Mouse (Mus musculus) spleen, postnatal 10 days (tissue): Measurements from ENCODE around the gene Urb2.
"Not testable (repeated sequence)": the region's sequence is repeated elsewhere in the genome, so short reads cannot be mapped to it uniquely, and the experiment has no call there.

Experiments
- DNase-seq, 2 experiments: peaks; one replicate each; pipeline ENCODE4 v3.0.0; 2021 to 2022; ENCODE audit warnings: low spot score in 2 of 2

The Urb2 gene

DNA sequence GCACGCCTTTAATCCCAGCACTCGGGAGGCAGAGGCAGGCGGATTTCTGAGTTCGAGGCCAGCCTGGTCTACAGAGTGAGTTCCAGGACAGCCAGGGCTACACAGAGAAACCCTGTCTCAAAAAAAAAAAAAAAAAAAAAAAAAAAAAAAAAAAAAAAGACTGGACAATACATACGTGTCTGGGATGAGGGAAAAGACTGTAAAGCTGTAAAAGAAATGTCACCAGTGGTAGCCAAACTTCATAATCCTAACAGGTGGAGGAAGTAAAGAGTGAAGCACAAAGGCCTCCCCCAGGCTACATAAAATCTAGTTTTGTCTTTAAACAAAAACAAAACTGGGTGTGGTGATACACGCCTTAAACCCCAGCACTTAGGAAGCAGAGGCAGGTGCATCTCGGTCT, 7.0 kb upstream of the Urb2 start:
- DNase-seq, result not testable (repeated sequence)

DNA sequence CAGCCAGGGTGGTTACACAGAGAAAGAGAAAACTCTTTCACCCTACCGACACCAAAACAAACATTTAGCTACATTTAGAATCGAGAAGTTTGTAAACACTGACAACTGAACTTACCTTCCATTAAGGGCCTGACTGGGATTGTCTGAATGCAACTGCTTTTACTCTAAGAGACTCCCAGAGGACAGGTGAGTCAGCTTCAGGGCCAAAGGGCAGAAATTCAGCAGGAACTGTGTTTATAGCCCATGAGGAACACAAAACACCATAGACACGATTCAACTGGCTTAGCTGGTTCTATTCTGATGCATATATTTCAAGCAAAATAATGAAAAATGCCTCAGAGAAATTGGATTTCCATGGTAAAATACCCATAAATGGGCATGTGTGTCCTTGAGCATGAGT, 6.6 kb upstream of the Urb2 start:
- no peak for DNase-seq

DNA sequence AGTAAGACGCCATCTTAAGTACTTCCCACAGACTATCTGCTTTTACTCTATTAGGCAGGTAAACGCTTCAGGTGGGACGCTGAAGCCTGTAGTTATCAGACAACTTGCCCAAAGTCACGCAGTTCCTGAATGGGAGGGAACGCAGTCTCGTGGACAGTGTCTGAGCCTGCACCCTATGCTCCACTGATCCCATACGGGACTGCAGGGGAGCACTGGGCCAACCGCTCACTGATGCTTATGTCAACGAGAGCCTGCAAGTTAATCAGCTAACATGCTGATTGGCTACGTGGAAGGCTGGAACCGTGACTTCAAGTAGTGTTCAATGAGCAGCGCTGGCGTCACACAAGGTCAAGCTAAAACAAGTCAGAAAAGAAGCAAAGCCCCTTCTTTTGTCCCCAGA, 1.5 kb upstream of the Urb2 start:
- peak; percentile 46 to 51 for DNase-seq

DNA sequence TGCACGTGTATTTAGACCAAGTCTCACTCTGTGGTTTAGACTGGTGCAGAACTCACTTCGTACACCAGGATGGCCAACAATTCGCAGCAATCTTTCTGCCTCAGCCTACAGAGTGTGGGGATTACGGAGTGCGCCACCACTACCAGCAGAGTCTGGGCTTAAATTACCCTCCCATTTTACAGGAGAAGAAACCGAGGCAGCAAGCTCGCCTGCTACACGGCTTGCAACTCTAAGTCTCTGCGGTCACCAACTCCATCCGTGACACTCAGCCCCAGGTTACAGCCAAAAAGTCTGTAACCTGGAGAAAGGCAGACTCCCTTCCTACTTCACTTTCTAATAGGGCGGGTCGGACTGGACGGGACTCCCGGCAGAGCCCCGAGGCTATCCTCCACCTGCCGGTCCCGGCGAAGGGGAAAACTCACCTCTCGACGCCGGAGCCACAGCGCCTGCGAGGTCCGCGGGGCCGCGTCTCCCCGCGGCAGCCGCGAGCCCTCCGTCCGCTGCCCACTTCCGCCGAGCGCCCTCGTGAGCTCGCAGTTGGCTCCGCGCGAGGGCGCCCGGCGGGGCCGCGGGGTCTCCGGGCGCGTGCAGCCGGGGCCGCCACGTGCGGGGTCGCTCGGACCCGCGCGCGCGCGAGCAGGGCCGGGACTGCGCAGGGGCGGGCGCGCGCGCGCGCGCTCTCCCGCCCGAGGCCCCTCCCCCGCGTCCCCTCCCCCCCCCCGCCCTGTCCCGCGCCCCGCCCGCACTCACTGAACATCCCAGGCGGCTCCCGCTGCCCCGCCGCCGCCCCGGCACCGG, 670 bp upstream of the Urb2 start:
- DNase-seq, result peak in 1 of 2 experiments; percentile 63

DNA sequence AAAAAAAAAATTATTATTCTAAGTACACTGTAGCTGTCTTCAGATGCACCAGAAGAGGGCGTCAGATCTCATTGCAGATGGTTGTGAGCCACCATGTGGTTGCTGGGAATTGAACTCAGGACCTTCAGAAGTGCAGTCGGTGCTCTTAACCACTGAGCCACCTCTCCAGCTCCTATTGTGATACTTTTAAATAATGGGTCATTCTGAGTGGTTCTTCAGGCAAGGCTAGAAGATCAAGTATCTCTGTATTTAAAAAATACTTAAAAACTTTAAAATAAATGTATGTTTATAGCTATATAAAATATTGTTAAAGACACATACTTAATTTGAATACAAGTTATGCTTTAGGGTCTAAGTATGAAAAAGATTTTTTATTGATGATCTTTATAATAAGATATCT, 5.0 kb downstream of the Urb2 start:
- DNase-seq, result not testable (repeated sequence)

DNA sequence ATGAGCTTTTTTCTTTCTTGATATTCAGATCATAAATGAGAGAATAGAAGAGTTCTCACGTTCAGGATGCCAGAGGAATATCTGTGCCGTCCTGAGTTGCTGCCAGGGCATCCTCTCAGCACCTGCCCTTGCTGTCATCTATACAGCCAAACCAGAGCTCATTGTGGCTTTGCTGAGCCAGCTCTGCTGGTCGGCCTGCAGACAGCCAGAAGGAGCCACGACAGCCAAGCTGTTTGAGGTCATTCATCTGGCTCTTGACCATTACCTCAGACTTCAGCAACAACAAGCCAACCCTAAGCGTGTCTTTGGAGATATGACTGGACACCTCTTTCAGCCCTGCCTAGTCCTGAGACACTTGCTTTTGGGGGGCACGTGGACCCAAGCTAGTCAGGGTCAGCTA, 6.5 kb downstream of the Urb2 start:
- DNase-seq, result no peak

DNA sequence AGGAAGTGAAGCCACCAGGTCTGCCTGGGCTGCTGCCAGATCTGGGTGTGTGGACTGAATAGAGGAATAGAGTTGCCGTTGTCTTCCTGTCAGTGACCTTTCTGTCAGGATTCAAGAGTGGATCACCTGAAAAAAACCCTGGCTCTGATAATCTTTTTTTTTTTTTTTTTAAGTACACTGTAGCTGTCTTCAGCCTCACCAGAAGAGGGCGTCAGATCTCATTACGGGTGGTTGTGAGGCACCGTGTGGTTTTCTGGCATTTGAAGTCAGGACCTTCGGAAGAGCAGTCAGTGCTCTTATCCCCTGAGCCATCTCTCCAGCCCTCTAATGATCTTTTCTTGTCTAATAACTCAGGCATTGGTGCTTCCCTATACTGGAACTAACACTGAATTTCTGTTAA, 12.1 kb downstream of the Urb2 start:
- no peak for DNase-seq

DNA sequence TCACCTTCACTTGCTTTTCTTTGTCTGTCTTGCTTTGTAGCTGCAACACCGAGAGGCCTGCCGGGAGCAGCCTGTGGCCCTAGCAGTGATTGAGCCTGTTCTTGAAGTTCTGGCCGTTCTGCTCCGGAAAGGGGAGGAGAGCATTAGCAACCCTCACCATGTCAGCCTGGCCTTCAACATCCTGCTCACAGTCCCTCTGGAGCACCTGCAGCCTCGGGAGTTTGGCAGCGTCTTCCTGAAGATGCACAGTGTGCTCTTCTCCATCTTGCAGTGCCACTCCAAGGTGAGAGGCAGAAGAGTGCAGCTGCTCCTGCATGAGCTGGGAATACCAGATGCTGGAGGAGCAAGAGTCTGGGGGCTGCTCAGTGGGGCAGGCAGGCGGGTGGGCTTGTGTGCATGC, 16.8 kb downstream of the Urb2 start:
- no peak for DNase-seq

DNA sequence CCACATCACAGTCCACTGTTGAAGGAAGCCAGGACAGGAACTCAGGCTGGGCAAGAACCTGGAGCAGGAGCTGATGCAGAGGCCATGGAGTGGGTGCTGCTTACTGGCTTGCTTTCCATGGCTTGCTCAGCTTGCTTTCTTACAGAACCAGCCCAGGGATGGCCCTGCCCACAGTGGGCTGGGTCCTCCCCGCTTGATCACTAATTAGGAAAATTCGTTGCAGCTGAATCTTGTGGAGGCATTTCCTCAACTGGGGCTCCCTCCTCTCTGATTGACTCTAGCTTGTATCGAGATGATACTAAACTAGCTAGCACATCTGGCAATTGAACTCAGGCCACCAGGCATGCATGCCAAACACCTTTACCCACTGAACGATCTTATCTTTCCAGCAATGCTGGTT, 18.0 kb downstream of the Urb2 start:
- DNase-seq, result no peak

DNA sequence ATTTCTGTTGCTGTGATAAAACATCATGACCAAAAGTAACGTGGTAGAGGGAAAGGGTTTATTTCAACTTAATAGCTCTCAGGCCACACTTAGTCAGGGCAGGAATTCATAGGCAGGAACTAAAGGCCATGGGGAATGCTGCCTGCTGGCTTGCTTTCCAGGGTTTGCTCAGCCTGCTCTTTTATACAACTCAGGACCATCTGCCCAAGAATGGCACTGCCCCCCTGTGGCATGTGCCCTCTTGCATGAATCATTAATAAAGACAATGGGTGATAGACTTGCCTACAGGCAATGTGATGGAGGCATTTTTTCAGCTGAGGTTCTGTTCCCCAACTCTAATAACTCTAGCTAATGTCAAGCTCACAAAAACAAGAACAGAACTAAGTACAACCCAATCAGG, 20.9 kb downstream of the Urb2 start:
- no peak for DNase-seq

DNA sequence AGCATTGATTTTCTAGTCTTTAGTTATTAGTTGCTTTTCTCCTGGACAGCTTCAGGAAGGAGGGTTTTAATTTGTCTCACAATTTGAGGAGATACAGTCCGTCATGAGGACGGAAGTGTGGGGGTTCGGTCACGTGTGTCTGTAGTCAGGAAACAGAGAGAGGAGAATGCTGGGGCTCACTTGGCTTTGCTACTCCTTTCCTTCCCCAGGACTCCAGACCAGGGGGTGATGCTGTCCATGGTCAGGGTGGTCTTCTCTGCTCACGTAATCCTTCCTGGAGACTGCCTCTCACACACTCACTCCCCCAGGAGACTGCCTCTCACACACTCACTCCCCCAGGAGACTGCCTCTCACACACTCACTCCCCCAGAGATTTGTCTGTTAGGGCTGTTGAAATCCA, 23.1 kb downstream of the Urb2 start:
- DNase-seq, result no peak

DNA sequence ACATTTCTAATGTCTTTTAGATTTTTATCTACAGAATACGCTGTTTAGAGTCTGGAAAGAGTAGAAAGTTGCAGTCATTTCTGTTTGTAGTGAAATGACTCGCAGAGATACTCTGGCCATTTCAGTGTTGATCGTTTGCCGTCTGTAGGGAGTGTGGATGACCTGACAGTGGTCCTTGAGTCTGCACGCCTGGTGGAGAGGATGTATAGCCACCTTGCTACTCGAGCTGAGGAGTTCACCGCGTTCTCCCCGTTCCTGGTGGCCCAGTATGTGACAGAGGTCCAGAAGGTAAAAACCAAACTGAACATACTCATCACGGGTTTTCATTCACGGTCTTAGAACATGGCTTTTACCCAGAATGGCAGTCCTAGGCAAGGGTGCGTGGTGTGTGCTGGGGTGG, 23.6 kb downstream of the Urb2 start:
- no peak for DNase-seq

DNA sequence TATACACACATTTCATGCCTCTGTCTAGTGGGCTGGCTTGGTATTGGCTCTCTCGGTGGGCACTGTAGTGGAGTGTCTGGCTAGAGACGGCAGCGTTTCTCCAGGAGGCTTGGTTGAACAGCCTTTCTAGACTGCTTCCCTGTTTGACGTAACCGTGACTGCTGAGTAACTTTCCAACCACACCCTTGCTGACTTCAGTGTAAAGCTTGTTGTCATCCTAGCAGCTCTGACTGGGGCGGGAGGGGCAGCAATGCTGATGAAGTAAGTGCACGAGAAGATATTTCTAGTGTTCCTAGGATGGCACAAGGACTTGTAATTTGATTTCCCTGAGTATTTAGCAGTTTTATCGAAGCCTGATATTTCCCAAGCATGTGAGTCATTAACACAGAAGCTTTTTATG, 24.5 kb downstream of the Urb2 start:
- no peak for DNase-seq

DNA sequence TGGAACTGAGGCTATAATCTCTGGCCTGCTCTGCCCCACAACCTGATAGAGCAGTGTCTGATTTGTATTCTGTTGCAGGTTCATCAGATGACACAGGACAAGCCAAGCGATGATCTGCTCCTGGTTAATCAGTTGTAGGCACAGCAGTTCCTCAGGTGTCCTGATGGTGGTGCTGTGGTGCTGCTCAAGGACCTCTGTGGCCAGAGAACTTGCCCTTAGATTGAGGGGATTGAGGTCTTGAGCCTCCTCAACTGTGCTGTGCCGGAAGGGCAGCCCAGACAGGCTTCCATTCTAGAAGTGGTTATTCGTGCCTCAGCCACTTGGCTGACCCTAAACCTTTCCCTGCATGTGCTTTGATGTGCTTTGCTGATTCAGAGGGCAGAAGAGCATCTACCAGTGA, 30.8 kb downstream of the Urb2 start:
- DNase-seq, result peak; percentile 56 to 78

DNA sequence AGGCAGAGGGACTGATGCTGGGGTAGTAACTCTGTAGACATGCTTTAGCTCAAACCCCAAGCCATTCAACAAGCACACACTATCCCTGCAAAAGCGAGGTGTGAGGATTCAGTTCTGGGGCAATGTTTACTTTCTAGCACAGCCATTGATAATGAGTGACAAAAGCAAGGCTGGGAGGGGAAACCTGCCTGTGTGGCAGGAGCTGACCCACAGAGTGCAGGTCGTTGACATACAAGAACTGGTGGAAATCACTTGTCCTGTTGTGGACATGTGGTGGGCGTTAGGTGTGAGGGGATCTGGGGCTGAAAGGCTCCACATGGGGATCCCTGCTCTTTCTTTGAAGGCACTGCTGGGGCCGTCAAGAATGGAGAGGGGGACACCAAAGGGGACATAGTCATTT, 31.3 kb downstream of the Urb2 start:
- no peak for DNase-seq

DNA sequence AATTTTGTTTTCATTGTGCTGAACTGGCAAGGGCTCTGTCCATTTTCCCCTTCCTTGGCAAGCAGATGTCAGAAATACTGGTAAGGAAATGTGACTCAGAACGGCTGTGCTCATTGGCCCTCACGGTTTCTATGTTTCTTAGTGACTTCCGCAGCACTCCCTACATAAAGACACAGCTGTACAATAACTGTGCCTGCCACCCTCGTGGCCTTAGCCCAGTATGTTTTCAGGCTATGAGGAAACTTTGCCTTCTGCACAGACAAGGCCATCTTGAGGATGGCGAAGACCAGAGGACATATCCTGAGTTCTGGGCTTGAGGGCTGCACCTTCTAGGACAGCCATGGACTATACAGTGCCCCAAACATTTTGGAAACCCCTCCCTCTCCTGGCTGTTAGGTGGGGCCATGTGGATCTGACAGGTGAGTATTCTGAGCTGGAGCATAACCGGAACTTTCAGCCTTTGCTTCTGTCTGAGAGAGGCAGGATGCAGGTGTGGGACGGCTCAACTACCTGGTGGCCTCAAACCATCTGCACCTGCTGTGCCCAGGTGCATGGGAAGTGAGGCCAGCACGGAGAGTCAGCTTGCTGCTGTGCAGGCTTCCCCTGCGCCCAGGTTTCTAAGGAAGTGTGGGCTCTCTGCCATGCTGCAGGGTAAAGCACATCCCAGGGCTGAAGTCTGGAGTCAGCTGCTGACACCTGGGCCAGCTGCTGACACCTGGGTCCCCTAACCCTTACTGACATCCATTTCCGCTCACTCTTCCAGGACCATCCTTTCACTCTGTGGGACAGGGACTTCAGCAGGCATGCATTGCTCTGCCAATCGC, 35.7 kb downstream of the Urb2 start:
- DNase-seq, result no peak

DNA sequence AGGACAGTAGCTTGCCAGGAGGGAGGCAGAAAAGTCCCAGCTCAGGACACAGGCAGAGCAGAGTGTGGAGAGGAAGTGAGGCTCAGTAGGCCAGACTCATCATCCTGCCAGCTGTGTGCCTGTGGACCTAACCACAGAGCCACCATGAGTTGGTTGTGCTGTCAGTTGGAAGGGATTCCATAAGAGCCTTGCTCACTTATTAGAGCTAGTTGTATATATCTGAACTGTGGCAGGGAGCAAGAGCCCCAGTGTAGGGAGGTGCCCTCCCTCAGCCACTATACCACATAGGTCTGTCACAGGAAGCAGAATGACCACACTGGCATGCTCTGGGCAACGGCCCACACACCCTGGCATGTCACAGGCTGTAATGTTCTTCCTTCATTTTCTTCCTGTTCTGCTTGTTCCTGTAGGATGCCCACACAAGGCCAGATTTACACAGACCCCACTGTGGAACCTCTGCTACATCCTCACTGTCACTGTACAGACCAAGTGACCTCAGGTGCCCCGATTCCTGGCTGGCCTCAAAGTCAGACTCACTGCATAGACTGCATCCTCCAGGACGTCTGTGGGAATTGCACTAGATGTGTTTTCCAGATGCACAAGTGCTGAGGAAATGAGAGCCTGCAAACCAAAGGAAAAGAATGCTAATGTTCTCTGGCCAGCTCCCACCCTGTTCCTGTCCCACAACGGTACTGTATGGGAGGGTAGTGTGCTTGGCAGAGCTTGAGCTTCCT, 45.2 kb downstream of the Urb2 start:
- no peak for DNase-seq

DNA sequence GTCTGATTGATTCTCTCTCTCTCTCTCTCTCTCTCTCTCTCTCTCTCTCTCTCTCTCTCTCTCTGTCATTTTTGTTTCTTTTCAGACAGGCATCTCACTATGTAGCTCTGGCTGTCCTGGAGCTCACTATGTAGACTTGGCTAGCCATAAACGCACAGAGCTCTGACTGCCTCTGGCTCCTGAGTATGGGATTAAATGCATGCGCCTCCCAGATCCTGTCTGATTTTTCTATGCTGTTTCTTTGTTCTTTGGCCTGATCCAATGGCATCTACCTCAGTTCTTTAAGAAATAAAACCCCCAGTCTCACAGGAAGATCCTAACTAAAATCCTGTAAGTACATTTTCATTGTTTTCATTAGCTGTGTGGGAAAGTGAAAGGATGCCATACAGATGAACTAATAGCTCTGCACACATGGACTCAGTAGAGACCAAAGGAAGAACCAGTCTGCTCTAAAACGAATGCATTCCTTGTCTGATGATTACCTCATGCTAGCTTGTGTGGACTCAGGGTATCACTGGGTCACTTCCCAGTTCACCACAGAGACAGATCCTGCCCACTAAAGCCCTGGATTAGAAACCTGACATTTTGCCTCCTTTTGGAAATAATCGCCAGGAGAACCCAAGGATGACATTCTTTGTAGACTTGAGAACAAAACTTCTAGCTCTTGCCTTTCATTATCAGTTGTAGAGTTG, 45.9 kb downstream of the Urb2 start:
- no peak for DNase-seq

DNA sequence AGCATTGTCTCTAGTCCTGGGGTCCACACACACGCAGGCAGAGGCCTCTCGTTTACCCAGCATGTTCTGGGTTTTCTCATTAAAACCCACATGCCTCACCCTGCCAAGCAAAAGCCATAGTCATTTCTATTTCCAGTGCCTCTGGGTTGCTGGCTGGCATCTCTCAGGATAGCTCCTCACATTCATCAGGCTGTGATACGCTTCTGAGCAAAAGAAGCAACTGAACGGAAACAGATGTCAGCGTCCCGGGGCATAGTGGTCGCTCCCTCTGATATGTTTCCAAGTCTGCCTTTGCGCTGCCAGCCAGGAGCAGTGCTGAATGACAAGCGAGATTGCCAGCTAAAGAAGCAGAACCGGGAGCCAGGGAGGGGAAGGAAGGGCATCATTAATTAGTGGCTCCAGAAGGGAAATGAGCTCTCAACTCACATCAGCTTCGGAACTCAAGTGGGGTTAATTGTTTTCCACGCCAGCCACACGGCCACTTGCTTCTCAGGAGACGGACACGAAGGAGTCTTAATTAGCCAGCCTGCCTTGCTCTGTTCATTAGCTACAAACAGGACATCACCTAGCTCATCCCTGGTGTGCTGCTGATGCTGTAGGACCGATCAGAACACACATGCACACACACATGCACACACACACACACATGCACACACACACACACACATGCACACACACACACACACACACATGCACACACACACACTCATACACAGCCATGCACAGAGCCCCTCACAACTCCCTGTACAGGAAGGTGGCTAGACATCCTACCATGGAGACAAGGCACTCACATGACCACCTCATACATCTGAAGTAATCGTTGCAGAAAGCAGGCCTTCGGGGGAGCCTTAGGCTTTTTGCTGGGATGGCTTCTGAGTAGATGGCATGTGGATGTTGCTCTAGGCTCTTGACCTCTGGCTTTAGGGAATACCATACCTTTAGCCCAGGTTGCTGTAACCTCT, 49.3 kb downstream of the Urb2 start:
- DNase-seq, result no peak

DNA sequence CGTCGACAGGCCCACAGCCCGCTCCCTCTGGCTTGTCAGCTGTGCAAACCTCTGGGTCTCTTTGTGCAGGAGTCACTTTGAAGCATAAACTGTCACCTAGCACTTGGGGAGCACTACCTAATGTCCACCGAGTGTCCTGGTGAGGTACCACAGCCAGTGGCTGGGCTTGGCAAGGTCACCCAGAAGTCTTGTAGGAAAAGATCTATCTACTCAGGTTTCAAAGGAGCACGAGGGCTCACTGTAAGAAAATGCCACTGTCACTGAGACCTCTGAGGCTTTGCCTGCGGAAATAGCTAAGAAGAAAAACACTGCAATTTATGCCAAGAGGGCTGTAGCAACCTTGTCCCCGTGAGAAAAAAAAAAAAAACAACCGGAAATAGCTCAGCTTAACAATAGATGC, 54.7 kb downstream of the Urb2 start:
- no peak for DNase-seq

DNA sequence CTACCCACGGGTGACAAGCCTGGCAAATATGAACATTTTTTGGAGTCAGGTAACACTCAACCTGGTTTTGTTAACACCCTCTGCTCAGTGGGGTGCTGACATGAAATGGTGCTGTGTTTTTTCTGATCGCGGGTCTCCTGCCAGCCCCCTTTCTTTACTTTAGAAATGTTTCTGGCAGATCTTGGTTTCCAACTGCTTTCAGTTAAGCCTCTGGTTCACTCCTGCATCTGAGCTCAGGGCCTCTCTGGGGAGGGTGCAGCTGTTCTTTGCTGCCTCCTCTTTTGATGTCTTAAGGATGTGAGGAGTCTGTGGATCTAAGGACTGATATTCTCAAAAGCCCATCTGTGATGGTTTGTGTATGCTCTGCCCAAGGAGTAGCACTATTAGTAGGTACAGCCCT, 55.1 kb downstream of the Urb2 start:
- DNase-seq, result no peak
